Mouse (Mus musculus) ZHBTc4 (cell line): ENCODE data around the gene Golga4.

ENCODE experiments used
- DNase-seq: peaks from one replicate; pipeline ENCODE4 v3.0.0-alpha.2; 2011; ENCODE audit warnings: low read depth, low spot score

Golga4 gene

GRCm38 (mm10) chr9:118622376-118623166 is 116.5 kb downstream of the Golga4 start:
- DNase-seq: no peak

DNA sequence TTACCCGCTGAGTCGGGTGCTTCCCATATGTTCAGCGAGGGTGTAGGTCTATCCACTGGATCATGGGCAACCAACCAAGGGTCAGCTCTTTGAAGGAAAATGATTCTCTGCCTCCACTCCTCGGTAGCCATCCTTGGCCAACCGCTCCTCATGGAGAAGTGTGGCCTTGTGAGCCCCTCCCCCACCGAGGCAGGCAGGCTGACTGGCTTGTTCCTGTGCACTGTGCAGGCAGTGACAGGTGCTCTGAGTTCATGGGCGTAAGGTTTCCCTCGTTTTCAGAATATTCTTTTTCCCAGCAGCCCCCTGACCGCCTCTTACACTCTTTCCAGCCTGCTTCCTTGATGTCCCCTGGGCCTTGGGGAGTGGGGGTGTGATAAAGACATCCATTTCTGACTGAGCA is 117.4 kb downstream of the Golga4 start:
- DNase-seq: no peak

- DNase-seq: no peak
These were observed 118.1 kb downstream of the Golga4 start for GRCm38 (mm10) chr9:118624146-118624545.

- no peak for DNase-seq
These were observed 123.8 kb downstream of the Golga4 start for GRCm38 (mm10) chr9:118629763-118630379.
